Mouse (Mus musculus): ENCODE measurements around the gene Padi2. TPM values are rescaled to one million over a fixed set of nuclear protein-coding genes. Genes with fewer than 3 reads are reported as not detected.

Padi2 gene
- total RNA-seq (2014; fragmentation: Nextera tagmentation): 13.1 TPM in 2 replicates
- 4.0 and 6.6 TPM in 2 replicates for total RNA-seq (2017)

DNA sequence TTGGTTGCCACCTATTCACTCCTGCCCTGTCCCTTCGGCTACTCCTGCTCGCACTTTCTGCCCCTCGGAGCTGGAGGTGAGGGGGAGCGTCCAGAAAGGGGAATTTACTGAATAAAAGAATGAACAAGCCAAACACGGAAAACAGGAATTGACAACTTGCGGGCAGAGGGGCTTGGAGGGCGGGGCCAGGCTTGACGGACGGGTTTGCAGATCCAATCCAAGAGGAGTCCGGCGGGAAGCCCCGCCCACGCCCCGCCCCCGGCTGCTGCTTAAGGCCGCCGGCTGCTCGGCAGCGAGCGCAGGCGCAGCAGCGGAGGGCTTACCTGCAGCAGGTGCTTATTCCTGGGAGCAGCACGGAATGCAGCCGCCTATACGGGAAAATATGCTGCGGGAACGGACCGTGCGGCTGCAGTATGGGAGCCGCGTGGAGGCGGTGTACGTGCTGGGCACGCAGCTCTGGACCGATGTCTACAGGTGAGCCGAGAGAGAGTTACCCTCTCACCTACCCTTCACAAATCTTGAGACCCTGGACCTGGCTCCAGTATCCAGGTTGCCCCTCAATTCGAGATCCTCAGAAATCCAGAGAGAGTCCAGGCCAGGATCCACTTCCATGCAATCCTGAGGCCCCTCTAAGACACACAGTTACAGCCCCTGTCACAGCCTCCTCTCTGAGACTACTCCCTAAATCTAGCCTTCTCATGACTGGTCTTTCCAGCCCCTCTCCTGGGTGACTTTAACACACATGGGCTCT, at the start of gene Padi2:
TSS of gene Padi2 (plus strand) at position 269 of the 751 bp plus-strand sequence.
- peak; percentile 70 for ATAC-seq (replicated peaks; ENCODE audit: poor library complexity, severe bottlenecking)

DNA sequence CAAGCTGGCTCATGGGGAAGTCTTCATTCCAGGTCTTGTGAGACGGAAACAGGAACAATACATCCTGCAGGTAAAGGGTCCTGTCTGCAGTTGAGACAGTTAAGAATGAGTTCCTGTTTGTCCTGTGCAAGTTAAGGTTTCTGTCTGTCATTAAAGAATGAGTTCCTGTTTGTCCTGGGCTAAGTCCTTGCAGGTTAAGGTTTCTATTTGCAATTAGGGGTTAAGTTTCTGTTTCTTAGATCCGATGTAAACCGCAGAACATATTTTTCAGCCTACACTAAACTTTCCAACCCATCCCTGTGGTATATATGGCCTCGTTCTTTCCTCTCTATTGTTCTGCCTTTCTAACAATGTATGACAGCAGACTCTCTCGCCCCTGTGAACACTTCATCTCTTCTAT, 49.1 kb upstream of the Padi2 start:
- peak; percentile 39 for ATAC-seq (replicated peaks; ENCODE audit: poor library complexity, severe bottlenecking)

DNA sequence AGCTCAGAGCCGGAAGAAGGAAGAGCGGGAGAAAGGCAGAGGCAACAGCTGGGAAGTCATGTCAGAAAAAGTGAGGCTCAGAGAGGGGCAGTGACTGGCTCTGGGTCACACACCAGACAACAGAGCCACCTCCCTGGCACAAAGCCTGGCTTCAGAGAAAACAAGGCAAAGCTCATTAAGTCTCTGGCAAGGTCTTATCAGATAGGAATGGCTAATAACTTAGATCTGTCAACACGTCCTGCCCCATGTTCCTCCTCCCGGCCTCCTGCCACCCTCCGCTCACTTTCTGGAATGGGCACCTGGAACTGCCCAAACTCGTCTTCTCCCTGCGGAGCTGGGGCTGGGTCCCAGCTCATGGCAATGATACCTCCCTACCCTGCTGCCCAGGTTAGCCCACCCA, 48.3 kb upstream of the Padi2 start:
- ATAC-seq (replicated peaks; ENCODE audit: poor library complexity, severe bottlenecking): no peak

DNA sequence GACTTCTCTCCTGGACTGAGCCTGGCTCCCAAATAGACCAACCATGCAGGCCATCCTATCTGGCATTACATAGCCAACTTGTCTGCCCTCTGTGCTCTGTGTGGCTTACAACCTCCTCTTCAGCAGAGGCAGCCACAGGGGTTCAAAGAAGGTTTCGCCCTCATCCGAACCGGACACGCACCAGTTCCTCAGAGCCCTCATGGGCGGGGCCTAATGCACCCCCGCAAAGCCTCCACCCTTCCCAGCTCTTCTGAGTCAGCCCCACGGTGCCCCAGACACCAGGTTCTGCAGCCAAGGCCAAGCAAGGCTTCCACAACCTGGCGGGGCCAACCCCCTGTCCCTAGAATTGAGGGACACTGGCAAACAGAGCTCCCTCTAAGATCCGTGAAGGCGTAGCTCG, 46.9 kb upstream of the Padi2 start:
- ATAC-seq (replicated peaks; ENCODE audit: poor library complexity, severe bottlenecking): peak; percentile 52

DNA sequence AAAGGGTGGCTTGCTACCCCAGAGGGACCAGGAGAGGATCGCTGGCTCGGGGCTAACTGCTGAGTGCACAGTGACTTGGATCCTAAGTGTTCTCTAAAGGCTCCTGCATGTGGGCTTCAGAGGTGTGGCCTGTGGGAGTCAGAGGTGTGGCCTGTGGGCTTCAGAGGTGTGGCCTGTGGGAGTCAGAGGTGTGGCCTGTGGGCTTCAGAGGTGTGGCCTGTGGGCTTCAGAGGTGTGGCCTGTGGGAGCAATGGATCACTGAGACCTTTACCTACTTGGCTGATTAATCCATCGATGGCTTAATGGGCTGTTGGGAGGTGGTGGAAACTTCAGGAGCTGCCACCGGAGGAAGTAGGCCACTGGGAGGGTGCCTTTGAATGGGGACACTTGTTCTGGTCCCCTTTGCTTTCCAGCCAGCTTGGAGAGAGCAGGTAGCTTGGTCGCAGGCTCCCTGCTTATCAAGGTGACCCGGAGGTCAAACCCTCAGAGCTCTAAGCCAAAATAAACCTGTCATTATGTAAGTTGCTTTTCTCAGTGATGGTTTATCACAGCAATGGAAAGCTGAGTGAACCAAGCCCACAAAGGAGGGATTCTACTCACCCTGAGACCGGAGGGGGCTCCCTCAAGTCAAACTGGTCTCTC, 45.9 kb upstream of the Padi2 start:
- ATAC-seq (replicated peaks; ENCODE audit: poor library complexity, severe bottlenecking): peak; percentile 91

DNA sequence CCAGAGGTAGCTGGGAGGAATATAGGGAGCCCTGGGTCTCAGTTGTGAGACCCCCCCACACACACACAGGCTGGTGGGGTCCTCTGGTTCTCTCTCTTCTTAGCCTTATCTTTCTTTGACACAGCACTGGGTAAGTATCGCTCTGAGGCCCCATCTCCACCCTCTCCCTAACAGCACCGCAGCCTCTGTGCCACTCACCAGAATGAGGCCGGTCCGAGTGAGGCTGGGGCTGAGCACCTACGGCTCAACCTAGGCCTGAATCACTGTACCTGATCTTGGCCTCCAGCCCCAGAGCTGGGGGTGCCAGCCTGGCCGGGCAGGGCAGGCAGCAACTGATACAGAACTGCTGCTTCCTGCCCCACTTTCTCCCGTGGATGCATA, 45.4 kb upstream of the Padi2 start:
- no peak for ATAC-seq (replicated peaks; ENCODE audit: poor library complexity, severe bottlenecking)

DNA sequence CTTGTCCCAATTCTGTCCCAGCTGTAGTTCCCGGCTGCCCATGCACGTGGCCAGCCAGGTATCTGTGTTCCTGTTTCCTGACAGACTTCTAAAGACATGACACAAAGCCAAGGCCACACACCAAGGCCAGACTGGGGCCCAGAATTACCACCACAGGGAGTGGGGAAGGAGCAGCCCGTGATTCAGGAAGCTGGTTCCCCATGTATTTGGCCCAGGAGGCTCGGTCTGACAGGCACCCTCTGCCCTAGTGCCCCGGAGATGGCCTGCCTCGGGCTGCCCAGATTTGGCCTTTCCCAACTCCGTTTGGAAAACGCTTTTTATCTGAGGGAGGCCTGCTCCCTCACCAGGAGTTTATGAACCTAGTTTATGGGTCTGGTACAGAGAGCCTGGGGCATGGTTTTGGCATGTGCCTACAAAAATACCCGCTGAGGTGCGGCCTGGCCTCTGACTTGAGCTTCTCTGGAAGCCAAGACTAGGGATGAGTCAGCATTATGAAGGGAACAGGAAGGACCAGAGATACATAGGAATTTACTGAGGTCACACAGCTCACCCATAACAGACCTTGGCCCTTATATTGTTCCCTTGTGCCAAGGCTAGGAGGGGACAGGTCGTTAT, 44.0 kb upstream of the Padi2 start:
- no peak for ATAC-seq (replicated peaks; ENCODE audit: poor library complexity, severe bottlenecking)

DNA sequence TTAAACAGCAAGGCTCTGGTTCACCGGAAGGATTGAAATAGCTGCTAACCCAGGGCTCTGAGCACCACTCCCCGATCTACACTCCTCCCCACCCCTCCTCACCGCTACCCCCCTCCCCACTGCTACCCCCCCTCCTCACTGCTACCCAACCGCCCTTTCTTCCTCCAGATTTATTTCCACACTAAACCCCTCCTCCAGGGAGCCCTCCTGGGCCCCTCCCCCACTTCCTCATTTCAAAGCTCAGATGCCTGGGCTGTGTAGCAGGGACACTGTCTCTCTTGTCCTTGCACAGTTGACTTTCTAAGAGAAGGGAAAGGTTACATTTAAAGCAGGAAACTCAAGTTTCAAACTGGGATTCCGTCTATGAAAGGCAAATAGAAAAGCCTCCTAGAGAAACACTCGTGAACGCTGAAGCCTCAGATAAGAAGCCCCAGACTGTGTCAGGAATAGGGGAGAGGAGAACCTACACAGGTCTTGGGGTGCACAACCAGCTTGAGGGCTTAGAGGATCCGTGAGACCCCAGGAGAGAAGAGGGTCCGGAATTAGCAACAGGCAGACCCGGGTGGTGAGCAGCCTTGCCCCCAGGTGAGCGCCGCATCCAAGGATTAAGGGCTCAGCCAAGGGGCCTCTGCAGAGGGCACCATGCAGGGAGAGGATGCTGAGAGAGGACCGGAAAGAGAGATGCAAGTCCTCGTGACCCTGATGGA, 37.5 kb upstream of the Padi2 start:
- peak; percentile 57 for ATAC-seq (replicated peaks; ENCODE audit: poor library complexity, severe bottlenecking)

DNA sequence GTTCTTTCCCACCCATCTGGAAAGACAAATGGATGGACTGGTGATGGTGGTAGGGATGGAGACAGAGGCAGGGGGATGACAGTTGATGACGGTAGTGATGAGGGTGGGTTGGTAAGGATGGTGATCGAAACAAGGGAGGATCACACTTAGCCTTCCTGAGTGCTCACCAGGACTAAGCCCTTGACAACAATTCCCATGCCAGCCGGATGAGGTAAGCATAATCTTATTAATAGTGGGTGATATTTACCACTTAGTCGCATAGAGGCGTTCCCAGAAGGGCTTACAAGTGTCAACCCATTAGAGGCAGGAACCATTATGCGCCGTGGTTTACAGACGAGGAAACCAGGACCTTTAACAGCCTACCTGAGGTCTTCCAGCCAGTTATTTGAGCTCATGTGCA, 36.2 kb upstream of the Padi2 start:
- no peak for ATAC-seq (replicated peaks; ENCODE audit: poor library complexity, severe bottlenecking)

DNA sequence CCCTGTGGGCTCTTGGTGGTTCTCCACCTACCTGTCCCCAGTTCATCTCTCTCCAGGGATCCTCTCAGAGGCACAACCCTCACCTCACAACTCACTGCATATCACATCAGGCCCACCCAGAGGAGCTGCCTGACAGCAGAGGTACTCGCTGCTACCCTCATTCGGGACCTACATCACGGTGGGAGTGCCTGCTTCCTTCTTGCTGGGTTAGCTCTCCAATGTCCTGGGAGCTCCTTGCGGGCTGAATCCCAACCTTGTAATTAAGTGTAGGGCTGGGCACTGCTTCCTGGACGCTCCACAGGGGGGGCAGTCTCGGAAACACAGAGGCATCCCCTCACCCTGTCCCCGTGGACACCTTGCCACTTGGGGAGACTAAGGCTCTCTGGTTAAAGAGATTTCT, 35.3 kb upstream of the Padi2 start:
- ATAC-seq (replicated peaks; ENCODE audit: poor library complexity, severe bottlenecking): no peak

DNA sequence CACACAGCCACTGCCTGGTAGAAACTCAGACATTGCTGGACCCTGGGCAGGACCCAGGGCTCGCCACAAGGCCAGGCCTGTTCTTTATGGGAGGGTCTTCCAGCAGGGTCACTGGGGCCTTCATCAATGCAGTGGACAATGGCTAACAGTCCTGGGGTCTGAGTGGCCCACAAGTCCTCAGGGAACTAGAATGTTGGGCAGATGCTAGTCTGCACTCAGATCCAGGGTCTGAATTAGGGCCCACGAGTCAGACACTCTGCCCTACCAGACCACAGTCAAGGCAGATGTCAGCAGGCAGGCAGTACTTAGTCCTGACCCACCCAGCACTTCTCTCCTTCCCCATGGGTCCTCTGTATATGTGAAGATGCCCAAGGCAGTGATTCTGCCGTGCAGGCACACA, 34.8 kb upstream of the Padi2 start:
- no peak for ATAC-seq (replicated peaks; ENCODE audit: poor library complexity, severe bottlenecking)

DNA sequence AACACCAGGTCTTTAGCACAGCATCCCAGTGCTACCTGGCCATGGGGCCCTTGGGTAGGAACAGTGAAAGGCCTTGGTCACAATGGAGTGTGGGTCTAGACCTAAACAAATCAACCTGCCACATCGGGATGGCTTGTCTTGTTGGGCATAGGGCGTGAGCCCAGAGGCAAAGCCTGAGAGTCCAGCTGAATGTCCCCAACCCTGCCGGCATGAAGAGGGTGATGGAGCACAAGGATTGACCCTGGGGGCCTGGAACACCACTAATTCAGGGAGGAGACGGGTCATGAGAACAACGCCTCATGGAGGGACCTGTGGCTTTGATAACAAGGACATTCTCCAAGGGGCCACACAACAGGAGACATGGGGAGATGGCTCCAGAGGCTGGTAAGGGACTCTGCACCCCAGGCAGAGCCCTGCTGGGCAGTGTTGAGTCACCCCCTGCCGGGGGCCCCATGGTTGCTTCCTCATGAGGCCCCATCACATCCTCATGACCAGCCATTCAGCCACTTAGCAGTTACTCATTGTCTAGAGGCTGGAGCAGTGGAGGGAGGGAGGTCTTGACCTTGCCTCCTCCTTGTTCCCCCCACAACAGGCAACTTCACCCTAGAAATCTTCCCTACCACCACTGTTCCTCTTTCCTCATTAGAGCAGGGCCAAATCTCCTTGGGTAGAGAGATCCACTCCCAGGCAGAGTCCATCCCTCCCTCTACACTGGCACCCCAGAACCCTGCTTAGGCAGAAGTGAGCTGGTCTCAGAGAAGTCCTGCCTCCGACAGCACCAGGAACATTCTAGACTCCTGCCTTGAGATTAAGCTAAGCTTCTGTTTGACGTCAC, 34.1 kb upstream of the Padi2 start:
- peak; percentile 73 for ATAC-seq (replicated peaks; ENCODE audit: poor library complexity, severe bottlenecking)

DNA sequence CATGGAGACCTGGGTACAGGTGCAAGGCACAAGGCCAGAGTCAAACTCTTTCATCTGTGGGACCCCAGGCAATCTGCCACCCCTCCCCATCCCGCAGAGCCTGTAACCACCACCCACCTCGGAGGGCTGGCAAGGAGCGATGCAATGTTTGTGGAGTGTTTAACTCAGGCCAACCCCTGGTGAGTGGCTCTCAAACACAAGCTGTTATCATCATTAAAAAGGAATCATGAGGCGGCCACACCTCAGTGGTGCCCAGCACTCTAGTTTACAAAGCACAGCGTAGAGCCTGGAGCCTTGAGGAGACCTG, 33.5 kb upstream of the Padi2 start:
- no peak for ATAC-seq (replicated peaks; ENCODE audit: poor library complexity, severe bottlenecking)

DNA sequence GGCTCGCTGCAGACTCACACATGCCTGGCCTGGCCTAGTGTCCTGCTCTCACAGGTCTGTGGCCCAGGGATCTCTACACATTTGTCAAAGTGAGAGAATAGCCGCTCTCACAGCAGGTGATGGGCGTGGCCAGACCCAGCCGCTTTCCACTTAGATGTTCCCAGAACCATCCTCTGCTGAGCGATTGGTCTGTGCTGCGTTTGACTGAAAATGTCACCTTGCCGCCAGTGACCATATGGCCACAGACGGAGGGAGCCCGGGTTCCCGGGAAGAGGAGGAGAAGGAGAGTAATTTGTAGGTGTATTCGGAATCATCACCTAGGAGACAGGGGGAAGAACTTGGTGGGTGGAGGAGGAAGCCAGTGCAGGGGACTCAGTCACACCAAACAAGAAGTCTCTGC, 33.1 kb upstream of the Padi2 start:
- no peak for ATAC-seq (replicated peaks; ENCODE audit: poor library complexity, severe bottlenecking)

DNA sequence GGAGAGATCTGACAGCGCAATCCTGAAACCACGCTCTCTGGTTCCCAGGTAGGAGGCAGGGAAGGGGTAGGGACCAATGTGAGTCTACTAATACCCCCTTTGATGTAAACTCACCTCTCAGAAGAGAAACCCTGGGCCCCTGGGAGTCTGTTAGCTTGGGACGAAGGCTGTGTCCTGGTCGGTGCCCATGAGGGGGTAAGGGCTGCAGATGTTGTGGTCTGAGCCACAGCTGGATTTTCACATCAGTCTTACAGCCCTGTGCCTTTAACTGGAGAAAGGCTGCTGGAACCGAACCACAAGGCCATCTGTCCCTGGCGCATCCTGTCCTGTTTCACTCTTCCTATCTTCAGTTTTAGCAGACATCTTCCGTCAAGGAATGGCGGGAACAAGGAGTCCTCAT, 30.0 kb upstream of the Padi2 start:
- ATAC-seq (replicated peaks; ENCODE audit: poor library complexity, severe bottlenecking): no peak

DNA sequence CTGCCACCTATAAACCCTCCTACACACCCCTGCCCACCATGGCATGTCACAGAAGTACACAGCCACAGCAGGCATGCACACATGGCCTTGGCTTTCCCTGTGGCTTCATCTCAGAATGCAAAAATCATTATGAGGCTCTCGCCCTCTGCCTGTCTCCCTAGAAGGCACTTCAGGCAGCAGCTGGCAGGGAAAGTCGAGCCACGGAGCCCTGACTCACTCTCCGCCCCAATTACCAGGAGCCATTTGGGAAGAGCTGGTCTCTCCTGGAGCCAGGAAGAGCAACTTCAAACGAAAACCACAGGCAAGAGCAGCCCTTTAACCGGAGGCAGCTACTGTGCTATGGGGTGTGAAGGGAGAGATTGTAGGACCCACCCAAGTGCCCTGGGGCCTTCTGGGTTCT, 29.5 kb upstream of the Padi2 start:
- ATAC-seq (replicated peaks; ENCODE audit: poor library complexity, severe bottlenecking): no peak

DNA sequence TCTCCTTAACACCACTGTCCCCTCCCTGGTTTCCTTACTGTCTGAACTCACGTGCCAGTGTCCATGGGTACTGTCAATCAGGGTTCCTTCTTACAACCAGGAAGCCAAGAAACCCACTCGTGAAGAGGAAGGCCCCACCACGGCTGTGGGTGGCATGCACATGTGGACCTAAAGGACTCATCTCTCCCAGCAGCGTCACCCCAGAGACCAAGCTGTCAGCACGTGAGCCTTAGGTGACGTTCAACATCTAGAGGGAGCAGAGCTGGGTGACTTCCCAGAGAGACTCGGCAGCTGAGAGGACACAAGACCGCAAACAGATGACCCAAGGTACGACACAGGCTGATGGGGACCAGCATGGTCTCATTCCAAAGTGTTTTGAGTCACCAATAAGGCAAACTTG, 28.7 kb upstream of the Padi2 start:
- no peak for ATAC-seq (replicated peaks; ENCODE audit: poor library complexity, severe bottlenecking)

DNA sequence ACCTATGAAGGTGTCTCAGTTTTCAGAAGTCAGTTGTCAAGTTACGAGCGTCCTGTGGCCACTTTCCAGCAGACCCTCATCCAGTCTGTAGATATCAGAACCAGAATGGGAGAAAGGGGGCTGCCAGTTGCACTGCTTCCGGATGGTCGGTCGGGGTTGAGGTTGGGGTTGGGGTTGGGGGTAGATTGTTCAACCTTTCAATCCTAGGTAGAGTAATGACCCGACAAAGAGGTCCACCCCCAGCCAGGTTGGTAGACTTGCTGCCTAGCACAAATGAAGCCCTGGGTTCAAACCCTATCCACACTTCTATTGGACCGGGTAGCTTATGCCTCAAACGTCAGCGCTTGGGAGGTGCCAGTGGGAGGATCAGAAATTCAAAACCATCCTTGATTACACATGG, 27.5 kb upstream of the Padi2 start:
- ATAC-seq (replicated peaks; ENCODE audit: poor library complexity, severe bottlenecking): no peak

DNA sequence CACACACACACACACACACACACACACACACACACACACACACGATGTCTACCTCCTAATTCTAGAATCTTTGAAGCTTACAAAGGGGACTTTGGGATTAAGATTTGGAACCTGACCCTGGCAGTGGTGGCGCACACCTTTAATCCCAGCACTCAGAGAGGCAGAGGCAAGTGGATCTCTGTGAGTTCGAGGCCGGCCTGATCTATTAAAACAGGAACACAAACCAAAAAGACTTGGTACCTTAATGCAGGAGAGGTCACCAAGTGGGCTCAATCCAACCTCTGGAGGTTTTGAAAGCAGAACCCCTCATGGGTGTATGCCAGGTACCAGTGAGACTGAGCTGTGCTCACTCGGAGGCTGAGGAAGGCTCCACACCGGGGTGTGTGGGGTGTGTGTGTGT, 27.0 kb upstream of the Padi2 start:
- ATAC-seq (replicated peaks; ENCODE audit: poor library complexity, severe bottlenecking): no peak

DNA sequence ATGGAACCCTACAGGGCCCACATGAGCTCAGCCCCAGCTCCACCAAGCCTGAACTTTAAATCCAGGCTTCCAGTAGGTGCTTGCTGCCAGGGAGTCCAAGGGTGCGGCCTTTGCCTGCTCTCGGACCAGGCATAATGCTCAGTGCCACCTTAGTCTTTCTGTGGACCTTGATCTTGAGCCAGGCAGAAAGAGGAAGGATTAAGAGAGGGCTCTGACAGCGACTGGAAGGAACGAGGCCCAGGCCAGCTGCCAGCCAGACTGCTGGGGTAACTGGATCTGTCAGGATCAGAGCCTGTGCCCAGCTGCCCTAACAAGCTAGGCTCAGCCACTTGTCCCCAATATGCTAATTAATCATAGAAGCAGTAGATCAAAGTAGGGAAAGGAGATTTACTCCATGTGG, 26.4 kb upstream of the Padi2 start:
- peak; percentile 62; the same call in 1 of the 2 replicates for ATAC-seq (replicated peaks; ENCODE audit: poor library complexity, severe bottlenecking)
